Mouse (Mus musculus): Measurements from ENCODE around the gene Gm9945. TPM values are rescaled to one million over a fixed set of nuclear protein-coding genes. Genes with fewer than 3 reads are reported as not detected.
A peak's percentile ranks its signal among the peaks of the same experiment; 100 is the strongest.

The Gm9945 gene
- total RNA-seq, 4 experiments from 2014 or later, result not detected

DNA sequence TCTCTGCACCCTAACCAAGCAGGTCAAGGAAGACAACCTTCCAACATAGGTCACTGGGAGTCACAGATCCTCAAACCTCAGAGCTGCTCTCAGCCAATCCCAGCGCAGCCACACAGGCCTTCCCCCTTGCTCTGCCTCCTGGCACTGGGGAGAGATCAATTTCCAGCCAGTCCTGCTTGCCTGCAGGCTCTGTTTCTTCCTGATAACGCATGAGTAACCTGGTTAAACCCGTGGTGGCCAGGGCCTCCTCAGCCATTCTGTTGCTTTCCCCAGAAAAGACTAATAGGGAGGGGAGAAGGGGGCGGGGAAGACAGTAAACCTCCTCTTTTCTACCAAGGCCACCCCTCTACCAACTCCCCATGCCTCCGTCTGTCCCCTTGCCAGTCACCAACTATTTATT is 18.2 kb upstream of the Gm9945 start:
- DNase-seq, result no peak

DNA sequence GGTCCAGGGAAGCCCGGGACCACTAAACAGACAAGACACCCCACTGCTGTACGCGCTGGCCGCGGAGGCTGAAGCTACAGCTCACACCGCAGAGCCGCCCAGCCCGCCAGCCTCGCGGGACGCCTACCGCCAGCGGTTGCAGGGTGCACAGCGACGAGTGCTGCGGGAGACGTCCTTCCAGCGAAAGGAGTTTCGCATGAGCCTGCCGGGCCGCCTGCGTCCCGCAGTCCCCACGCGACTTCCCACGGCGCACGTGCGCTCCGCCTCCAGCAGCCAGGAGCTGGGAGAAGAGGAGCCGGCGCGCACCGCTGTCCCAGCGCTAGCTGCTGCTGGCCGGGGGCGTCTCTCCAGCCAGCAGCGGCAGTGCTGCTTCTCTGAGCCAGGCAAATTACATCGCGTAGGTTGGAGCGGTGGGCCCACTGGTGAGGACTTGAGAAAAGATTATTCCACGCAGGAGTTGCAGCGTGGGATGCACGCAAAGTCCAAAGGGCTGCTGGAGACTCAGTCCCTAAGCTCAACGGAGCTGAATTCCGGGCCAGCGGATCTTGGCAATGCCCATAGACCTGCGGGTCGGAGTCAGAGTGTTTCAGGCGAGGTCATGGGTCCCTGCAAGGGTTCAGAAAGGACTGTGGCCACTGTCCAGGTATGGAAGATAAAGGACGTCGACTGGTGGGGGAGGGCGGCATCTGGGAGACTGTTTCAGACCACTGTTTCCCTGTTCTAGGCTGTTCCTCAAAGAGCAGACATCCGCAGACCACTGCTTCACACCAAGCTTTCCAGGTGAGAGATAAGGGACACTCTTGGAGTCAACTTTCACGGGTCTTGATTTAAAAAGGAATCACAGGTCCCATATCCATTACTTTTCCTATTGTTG is 16.2 kb upstream of the Gm9945 start:
- DNase-seq, result no peak

DNA sequence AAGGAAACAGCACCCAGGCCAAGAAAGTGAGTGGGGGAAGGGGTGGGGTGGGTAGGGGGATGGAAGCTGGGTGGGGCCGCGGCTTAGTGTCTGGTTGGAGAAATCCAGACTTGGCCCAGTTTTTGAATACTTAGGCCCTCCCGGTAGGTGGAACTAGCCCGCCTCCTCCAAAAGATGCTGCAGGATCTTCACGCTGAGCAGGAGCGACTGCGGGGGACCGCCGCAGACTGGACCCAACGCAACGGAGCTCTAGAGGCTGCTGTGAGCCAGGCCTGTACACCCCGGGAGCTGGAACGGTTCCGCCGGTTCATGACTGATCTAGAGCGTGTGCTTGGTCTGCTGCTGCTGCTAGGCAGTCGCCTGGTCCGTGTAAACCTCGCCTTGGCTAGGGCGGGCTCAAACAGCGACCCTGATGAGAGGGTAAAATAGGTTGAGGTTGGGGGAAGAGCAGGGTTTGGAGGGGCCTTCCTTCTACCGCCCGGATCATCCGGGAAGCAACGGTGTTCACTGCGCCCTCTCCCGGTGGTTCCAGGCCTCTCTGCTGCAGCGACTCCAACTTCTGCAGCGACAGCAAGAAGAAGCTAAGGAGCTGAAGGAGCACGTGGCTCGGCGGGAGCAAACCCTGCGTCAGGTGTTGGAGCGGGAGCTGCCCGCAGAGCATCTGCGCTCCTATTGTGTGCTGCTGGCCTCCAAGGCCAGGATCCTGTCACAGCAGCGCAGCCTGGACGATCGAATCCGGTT is 13.6 kb upstream of the Gm9945 start:
- DNase-seq, result no peak

DNA sequence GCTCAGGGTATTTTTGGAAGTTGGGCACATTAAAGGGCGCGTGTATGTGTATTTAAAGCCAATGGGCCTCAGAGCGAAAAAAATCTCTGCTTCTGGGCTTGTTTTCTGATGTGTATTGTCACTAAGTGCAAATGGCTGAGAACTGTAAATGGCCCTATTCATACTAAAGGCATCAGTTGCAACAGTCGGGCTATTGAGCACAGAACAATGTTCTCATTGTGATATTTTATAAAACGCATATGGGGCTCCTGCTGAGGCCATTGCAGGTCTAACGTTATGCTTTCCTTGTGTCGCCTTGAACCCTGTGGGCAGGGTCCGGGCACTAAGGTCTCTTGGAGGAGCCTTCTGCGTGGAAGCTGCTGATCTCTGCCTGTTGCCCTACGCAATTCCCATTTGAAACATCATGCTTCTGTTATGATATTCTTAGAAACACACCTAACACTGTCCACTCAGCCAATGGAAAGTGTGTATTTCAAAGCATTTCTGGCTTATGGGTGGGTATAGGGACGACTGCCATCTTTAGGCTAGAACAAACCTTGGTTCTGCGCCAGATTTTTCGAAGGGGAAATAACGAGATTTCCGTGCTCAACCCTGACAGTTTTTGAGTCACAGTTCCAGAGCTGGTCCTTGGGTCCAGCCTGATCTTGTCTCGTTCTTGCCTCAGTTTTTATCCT is 10.5 kb upstream of the Gm9945 start:
- DNase-seq, result no peak

DNA sequence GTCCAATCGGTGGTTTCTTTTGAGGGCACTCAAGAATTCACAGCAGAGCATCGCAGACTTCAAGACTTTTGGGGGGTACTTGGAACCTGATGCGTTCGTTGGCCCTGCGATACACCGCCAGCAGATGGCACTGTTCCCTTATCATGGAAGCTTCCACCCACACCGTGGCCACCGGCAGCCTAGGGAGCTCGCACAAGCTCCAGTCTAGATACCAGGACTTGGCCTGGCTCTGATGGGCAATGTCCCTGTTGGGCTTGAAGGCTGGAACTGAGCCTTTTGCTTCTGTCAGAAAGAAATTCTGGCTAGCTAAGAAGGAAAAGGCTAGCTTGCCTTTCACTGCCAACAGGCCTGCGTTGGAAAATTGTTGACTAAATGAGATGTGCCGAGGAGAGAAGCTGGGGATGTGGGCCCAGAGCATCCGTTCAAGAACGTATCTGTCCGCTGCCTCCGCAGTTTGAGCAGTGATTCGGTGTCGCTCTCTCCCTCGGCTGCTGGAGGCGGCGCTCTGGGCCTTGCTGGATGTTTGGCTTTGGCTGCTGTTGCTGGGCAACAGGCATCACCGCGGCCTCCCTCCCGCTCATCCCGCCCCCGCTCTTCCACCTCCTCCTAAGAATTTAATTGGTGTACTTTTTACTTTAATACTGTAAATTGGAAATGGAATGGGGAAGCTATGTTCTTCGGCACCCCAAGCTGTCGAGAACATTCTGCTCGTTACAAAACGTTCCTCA is 9.8 kb upstream of the Gm9945 start, which contains the start of gene Gm9837:
Gene Gm9837 (minus strand): TSS at position 512 of the 728 bp plus-strand sequence.
- peak; percentile 69 for DNase-seq

DNA sequence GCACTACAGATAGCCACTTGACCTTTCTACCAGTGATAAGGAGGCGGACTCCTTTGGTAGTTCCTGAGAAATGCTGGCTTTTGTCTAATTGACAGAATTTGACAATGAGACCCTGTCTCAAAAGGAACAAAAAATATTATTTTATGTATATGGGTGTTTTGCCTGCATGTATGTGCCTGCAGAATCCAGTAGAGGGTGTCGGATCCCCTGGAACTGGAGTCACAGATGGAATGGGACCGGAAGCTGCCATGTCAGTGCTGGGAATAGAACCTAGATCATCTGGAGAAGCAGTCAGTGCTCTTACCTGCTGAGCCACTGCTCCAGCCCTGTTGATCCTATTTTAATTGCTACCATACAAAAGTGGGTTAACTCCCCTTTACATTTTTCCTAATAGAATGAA is 7.3 kb upstream of the Gm9945 start:
- no peak for DNase-seq

DNA sequence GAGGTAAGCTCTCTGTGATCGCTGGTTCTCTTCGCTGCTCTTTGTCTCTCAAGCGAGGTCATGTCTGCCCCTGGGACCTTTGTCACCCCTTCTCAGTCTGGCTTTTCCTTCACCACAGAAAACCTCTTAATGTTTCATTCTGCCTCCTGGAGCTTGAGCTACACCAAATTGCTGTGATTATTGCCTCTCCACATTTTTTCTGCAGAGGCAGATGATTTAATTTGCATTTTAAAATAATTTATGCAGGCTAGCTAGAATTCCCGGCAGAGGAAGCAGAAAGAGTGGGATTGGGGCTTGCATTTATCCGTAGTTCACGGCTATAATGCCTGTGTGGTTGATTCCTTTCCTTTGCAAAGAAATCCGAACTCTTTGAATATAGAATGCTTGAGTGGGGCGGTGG is 4.3 kb upstream of the Gm9945 start:
- DNase-seq, result no peak

DNA sequence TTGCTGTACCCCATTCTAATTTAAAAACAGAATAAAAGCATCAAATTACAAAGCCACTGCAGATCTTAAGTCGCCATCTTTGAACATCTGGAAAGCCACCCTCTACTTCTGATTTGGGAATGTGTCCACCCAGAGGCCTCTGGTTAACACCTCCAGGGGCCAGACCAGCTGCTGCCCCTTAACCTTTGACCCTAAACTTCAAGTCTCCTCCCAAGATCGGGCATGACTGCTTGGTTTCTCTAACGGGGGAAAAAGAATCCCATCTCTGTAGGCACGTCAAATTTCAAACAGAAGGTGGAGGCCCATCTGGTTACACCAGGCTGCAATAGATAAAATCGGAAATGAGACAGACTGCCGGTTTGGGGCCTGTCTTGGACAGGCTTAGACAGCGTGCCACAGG is 2.1 kb upstream of the Gm9945 start:
- DNase-seq, result no peak

DNA sequence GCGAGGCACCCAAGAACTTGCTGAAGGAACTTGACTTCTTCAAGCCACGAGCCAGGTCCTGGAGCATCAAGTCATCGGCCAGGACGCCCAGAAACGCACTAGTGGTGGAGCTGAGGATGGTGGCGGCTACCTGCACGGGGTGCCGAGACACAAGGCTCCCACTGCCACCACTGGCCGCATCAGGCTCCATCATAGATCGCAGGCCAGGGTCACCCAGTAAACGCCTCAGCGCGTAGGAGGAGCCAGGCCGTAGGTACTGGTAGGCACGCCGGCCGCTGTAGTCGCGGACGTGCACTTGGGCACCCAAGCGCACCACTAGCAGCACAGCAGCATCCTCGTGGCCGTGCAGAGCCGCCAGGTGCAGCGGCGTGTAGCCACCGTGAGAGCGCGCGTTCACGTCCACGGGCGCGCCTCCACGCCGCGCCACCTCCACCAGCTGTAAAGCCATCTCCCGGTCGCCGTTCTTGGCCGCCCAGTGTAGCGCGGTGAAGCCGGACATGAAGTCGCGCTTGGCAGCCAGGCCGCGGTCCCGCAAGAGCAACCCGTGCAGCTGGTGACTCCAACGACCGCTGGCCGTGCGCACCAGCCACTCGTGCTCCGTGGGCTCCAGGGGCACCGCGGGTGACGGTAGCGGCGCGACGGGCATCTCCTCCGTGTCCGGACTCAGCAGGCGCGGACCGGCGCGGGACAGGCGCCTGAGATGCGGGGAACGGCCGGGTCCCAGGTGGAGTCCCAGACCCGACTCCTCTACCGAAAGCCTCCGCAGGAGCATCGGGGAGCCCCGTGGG is 1.4 kb upstream of the Gm9945 start:
- DNase-seq, result no peak

DNA sequence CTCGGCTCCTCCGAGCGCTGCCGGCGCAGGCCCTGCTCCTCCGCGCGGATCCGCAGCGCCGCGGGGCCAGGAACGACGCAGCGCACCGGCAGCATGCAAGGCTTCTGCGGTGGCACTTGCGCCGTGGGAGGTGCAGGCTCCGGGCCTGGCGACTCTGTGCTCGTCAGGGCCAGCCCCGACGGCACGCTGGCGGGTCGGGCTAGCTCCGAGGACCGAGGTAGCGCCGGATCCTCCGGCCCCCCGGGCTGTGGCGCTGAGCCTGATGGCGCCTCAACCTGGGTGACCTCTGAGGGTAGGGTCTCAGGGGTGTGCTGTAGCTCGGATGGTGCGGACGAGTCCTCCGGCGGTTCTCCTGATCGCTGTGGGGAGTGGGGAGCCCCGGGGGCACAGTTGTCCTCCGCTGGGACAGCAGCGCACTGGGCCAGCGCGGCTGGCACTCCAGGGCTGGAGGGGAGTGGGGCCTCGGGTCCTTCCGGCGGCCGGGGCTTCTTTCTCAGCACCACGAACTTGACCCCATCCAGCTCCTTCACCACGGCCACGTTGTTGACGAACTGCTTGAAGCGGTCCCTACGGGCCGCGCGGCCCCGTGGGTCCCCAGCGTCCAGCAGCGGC is 689 bp upstream of the Gm9945 start:
- no peak for DNase-seq

DNA sequence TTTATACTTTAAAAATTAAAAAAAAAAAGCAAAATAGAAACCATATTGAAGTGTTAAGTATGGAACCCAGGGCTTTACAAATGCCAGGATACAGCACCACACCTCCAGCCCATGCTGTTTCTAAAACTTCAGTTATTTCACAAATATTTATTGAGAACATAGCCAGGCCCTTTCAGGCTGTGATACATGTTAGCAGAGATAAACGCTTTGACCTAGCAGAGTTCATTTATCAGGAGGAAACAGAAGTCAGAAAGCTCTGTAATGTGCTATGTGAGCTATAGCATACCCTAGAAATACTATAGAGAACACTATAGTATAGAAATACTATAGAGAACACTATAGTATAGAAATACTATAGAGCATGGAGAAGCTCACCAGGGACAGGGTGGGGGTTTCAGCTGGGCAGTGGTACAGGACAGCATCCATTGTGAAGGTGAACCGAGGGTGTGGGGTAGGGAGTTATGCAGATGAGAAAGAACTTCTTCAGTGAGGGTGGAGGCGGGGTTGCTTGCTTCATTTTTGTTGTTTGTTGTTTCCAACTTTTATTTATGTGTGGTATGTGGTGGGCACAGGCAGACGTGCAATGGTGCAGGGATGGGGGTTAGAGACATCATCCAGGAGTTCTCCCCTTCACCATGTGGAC is 1.2 kb downstream of the Gm9945 start:
- no peak for DNase-seq

DNA sequence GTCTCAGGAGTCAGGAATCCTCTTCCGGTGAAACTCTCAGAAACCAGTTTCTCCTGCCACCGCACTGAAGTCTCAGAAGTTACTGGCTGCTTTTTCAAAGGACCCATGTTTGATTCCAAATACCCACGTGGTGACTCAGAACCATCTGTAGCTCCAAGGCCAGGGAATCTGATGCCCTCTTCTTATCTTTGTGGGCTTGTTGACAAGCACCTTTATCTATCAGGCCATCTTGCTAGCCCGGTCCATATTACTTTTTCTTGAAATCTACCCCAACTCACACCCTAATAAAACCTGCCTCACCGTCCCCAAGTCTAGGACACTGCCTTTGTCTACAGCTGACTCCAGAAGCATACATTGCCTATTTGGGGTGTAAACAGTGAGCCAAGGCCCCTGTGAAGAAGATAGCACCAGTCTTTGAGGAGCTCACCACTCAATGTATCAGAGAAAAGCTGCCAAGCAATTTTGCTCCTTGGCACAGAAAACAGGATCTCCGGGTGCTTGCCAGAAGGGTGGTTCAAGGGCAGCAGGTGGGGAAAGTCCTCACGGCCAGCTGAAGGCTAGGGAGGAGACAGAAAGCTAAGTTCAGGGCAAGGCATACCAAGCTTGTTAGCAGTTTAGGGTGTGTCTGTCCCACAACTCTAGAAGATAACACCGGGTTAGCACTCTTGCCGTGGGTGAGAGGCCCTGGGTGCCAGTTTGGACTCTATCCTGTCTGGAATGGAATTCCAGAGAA is 3.4 kb downstream of the Gm9945 start:
- DNase-seq, result no peak

DNA sequence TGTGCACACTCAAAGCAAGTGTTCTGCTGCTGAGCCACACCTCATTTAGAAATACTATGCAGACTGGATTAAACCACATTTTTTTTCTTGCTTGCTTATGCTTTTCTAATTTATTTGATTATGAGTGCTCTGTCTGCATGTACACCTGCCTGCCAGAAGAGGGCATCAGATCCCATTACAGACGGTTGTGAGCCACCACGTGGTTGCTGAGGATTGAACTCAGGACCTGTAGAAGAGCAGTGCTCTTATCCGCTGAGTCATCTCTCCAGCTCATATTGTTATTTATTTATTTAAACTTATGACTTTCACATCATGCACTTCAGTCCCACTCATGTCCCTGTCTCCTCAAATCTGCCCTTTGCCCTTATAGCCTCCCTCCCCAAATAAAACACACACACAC is 5.8 kb downstream of the Gm9945 start:
- no peak for DNase-seq

DNA sequence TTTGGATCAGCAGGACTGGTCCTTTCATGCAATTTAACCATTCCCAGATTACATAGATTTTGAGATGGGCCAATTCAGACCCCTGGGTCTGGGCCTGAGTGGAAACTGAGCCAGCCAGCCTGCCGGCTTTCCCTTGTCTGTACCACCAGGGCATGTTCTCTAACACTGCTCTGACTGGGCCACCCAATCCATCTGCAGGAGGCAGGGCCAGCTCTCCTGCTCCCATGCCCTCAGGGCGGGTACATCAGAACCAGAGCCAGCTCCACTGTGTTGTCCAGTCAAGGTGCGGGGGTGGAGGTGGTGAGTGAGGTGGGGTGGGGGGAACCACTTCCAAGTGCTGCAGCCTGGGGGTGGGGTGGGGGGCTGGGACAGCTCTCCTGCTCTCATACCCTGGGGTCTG is 6.4 kb downstream of the Gm9945 start:
- DNase-seq, result no peak

DNA sequence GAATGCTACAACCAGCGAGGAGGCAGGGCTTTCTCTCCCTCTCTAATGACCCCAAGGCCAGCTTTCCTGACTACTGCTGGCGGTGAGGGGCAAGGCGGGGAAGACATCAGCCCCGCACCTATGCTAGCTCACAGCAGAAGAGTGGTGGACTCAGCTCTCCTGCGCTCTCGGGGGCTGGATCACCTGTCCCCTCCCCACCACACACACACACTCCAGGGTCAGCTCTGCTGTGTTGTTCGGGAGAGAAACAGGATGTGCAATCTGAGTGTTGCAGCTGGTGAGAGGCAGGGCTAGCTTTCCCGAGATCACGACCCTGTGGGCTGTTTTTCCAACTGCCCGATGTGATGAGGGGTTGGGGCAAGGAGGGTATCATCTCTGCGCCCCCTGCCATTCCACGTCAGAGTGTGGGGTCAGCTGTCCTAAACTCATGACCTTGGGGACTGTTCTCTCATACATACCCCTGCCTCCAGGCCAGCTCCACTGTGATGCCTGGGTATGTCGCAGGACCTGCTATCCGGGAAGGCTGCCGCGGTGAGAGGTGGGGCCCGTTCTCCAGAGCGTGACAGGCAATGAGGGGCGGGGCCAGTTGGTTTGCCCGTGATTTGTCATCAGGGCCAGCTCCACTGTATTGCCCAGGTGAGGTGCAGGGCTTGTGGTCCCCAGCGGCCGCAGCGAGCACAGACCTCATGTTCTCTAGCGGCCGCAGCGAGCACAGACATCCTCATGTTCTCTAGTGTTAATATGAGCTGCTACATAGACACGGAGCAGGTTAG is 7.0 kb downstream of the Gm9945 start:
- DNase-seq, result no peak

DNA sequence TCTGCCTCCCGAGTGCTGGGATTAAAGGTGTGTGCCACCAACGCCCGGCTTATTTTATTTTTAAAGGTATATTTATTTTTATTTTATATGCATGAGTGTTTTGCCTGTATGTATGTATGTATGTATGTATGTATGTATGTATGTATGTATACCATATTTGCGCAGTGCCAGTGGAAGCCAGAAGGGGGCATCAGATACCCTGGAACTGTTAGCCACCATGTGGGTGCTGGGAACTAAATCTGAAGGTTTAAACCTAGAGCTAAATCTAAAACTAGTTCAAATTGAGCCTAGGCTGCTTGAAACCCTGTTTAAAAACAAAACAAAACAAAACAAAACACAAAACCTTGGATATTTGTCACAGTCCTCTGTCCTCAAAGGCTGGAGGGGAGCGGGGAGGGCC is 9.0 kb downstream of the Gm9945 start:
- no peak for DNase-seq

DNA sequence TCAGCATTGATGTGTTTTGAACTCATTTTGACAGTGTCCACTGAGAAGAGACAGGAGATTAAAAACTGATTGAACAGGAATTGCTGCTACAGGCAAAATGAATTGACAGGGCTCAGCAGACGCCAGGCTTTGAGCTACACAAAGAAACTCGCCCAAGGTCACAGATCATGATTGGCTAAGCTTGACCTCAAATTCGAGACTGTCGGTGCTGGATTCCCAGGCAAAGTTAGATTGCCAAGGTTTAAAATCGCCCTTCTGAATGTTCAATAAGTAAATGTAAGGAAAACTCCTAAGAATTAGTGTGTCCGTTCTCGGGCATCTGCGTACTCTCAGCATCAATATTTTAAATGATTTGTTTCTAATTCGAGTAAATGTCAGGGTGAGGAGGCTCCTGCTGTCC is 9.5 kb downstream of the Gm9945 start:
- no peak for DNase-seq

DNA sequence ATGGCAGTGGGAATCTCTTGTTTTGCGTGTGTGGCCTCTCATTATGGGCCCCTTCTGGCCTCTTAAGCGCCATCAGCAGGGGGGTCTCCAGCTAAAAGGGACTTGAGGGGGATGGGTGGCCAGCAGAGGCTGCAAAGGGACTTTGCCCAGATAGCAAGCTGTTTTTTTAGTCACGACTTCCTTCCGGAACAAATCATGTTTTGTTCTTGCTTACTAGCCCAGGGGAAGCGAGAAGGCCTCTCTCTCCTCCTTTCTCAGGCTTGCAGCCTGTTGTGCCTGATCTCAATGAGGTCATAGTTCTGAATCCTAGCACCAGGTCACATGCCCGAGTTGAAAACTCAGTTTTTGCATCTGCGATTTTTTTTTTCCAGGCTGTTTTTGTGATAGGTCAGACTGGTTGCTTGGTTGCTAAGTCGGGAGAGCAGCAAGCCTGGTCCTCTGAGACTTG is 12.0 kb downstream of the Gm9945 start:
- DNase-seq, result no peak
